Mouse (Mus musculus) forebrain, postnatal 0 days (tissue): ENCODE data around the gene Chrna9. TPM values are rescaled to one million over a fixed set of nuclear protein-coding genes. Genes with fewer than 3 reads are reported as not detected.

Experiments used
- ATAC-seq: fragments of 200-750 bp; cut with Nextera tagmentation; 2 replicates; pipeline ENCODE4 v1.8.0; 2017; ENCODE audit warnings: mild to moderate bottlenecking, moderate library complexity
- DNase-seq: peaks from one replicate; pipeline ENCODE4 v3.0.0-alpha.2; 2015
- H3K27ac ChIP-seq: fragments of 300-500 bp; sonication (generic); 2 replicates; pipeline ENCODE4 v1.5.1; 2014; ENCODE audit warnings: low read depth, mild to moderate bottlenecking, antibody characterized with exemption, low read length, moderate library complexity, mixed read lengths
- H3K27me3 ChIP-seq: fragments of 300-500 bp; sonication (generic); 2 replicates; pipeline ENCODE4 v1.6.1; 2014; ENCODE audit warnings: mild to moderate bottlenecking, low read length, mixed read lengths; ENCODE audit not compliant: insufficient read depth
- H3K36me3 ChIP-seq: fragments of 300-500 bp; sonication (generic); 2 replicates; pipeline ENCODE4 v1.6.1; 2014; ENCODE audit warnings: mild to moderate bottlenecking, moderate library complexity; ENCODE audit not compliant: insufficient read depth
- H3K4me1 ChIP-seq: fragments of 300-500 bp; sonication (generic); 2 replicates; pipeline ENCODE4 v1.6.1; 2014; ENCODE audit warnings: antibody characterized with exemption; ENCODE audit not compliant: insufficient read depth
- H3K4me2 ChIP-seq: fragments of 300-500 bp; sonication (generic); 2 replicates; pipeline ENCODE4 v1.6.1; 2014; ENCODE audit warnings: low read depth, mild to moderate bottlenecking, moderate library complexity
- H3K4me3 ChIP-seq: fragments of 300-500 bp; sonication (generic); 2 replicates; pipeline ENCODE4 v1.5.1; 2014; ENCODE audit warnings: low read depth, low read length, mixed read lengths
- H3K9ac ChIP-seq: fragments of 300-500 bp; sonication (generic); 2 replicates; pipeline ENCODE4 v1.6.1; 2014; ENCODE audit warnings: mild to moderate bottlenecking
- H3K9me3 ChIP-seq: fragments of 300-500 bp; sonication (generic); 2 replicates; pipeline ENCODE4 v1.6.1; 2016; ENCODE audit warnings: low read length
- CTCF ChIP-seq: sonication (generic); IDR thresholded peaks from 2 replicates; pipeline ENCODE4 v1.5.1; 2016; ENCODE audit warnings: antibody characterized with exemption, control low read depth, low read depth
- WGBS: fragments of 180-500 bp; shearing (Covaris S2); extraction: QIAGEN DNeasy Blood & Tissue Kit; methylation state at CpG from one replicate; pipeline ENCODE4 v1.1.7; 2014; 5-methylcytosine and 5-hydroxymethylcytosine counted together
- polyA plus RNA-seq: library from polyadenylated mRNA; unstranded; fragments of >200 nt; fragmentation: Nextera tagmentation; extraction: Ambion mirVana; gene quantifications from 2 replicates; pipeline ENCODE4 v1.2.1, GENCODE M21; 2015
- total RNA-seq: library from RNA; depleted of rRNA; stranded (reverse); fragments of >200 nt; gene quantifications from 2 replicates; pipeline ENCODE4 v1.2.3, GENCODE M21; 2014

The Chrna9 gene
- total and polyA plus RNA-seq, 2 experiments from 2014 or later, result 0.52 TPM; not detected in 1

GRCm38 (mm10) chr5:65918601-65919000 lies 16.1 kb upstream of the Chrna9 start:
- no peak for TF ChIP-seq CTCF
- peak; percentile 41 for DNase-seq
- Histone ChIP-seq H3K4me2 (no peak overlapping the region), H3K9me3 (no peaks in the 10 kb centered on the region), H3K4me3 (no peak overlapping the region), H3K27me3 (no peaks in the 10 kb centered on the region), H3K36me3 (no peaks in the 10 kb centered on the region), H3K4me1 (peaks cover 4% of the 10 kb centered on the region; the same call in 1 of the 2 replicates), H3K9ac (no peak overlapping the region), H3K27ac (no peak overlapping the region; the same call in 1 of the 2 replicates)
- 76% methylated on average over 3 of the region's 3 CpGs for WGBS
- peak; percentile 65 for ATAC-seq

GRCm38 (mm10) chr5:65919326-65919725 lies 15.4 kb upstream of the Chrna9 start:
- WGBS, result 84% methylated on average over 12 of the region's 12 CpGs
- H3K36me3 ChIP-seq, result no peaks in the 10 kb centered on the region
- H3K4me3 ChIP-seq, result no peak overlapping the region
- DNase-seq (no peak), ATAC-seq (no peak)
- no peak for TF ChIP-seq CTCF
- no peaks in the 10 kb centered on the region for H3K27me3 ChIP-seq
- H3K27ac ChIP-seq, result no peak overlapping the region
- H3K9ac ChIP-seq, result no peak overlapping the region
- peaks cover 4% of the 10 kb centered on the region; the same call in 1 of the 2 replicates for H3K4me1 ChIP-seq
- no peaks in the 10 kb centered on the region for H3K9me3 ChIP-seq
- H3K4me2 ChIP-seq, result no peak overlapping the region

DNA sequence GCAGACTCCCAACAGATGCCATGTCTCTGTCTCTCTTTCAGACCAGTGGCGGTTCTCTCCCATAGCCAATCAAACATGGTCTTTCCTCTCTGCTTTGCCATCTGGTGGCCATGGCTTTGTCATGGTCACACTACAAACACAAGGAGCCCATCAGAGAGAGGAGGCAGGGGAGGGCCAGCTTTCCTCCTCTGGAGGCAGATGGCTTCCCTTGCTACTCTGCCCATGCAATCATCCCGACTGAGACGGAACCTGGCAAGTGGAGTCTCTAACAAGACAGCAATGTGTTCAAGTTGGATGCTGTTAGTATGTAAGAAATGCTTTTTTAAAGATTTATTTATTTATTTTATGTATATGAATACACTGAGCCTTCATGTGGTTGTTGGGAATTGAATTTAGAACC lies 14.8 kb upstream of the Chrna9 start:
- no peaks in the 10 kb centered on the region for H3K9me3 ChIP-seq
- ATAC-seq, result peak; percentile 89
- H3K4me2 ChIP-seq, result no peak overlapping the region
- H3K36me3 ChIP-seq, result no peaks in the 10 kb centered on the region
- H3K27me3 ChIP-seq, result no peaks in the 10 kb centered on the region
- 68% methylated on average over 3 of the region's 3 CpGs for WGBS
- no peak overlapping the region for H3K4me3 ChIP-seq
- no peak for TF ChIP-seq CTCF
- H3K9ac ChIP-seq, result no peak overlapping the region
- DNase-seq, result peak; percentile 54
- no peak overlapping the region for H3K27ac ChIP-seq
- H3K4me1 ChIP-seq, result peaks cover 4% of the 10 kb centered on the region; the same call in 1 of the 2 replicates

DNA sequence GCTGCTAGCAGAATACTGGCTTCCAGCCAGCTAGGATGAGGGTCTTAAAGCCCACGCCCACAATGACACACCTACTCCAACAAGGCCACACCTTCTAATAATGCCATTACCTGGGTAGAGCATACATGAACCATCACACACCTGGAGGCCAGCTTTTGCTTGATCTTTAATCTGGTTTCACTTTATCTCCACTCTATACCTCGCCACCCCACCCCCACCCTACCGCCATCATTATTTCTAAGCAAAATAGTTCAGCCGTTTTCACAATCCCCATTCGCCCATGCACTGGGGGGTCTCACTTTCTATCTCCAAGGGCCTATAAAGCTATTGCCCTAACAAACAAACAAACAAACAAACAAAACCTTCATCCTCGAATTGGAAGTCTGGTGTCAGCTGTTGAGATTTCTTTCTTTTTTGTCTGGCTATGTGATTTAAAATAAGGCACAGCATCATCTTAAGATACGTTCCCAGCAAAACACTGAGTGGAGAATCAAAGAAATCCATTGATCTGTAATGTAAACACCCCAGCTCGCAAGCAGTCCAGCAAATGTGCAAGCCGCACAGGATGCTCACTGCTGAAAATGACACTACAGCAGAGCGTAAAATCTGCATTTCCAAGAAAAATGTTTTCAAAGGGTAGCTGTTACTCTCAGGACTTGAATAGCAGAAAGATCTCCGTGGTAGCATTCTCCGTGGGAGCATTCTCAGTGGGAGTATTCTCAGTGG lies 13.9 kb upstream of the Chrna9 start:
- Histone ChIP-seq H3K36me3 (no peaks in the 10 kb centered on the region), H3K4me3 (no peak overlapping the region), H3K4me2 (no peak overlapping the region), H3K4me1 (peaks cover 4% of the 10 kb centered on the region; the same call in 1 of the 2 replicates), H3K27ac (peak overlapping the region; percentile 64), H3K27me3 (no peaks in the 10 kb centered on the region), H3K9ac (no peak overlapping the region), H3K9me3 (no peaks in the 10 kb centered on the region)
- ATAC-seq, result no peak
- DNase-seq, result peak; percentile 45
- WGBS, result 67% methylated on average over 12 of the region's 12 CpGs
- no peak for TF ChIP-seq CTCF

DNA sequence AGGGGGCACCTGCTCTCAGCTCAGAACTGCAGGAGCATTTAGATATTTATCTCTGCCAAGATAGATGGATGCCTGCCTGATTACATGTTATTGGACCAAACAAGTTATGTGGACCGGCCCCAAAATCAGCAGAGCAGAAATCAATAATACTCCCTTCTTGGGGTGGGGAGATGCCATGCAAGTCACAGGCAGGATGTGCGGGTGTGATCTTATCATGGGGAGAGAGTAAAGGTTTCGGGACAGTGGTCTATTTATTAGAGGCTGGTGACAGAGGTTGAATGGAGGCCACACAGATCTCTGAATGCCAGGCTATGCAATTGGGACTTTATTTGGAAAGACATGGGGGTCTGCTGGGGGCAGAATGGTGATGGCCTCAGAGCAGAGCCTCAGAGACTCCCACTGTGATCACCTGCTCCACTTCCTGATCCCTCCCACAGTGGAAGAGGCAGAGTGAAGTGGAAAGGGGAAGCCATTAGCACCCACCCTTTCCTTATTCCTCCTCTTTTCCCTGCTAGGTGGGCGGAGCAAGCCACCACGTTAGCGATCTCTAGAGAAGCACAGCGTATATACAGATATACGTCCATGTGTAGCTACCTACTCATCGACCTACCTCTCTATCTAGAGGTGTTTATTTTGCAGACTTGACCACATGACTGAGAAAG lies 13.1 kb upstream of the Chrna9 start:
- no peaks in the 10 kb centered on the region for H3K9me3 ChIP-seq
- TF ChIP-seq CTCF, result no peak
- H3K9ac ChIP-seq, result no peak overlapping the region
- H3K36me3 ChIP-seq, result no peaks in the 10 kb centered on the region
- peaks cover 4% of the 10 kb centered on the region; the same call in 1 of the 2 replicates for H3K4me1 ChIP-seq
- WGBS, result 78% methylated on average over 9 of the region's 9 CpGs
- H3K27ac ChIP-seq, result peak overlapping the region; percentile 64
- no peak for DNase-seq
- H3K27me3 ChIP-seq, result no peaks in the 10 kb centered on the region
- H3K4me2 ChIP-seq, result no peak overlapping the region
- no peak for ATAC-seq
- no peak overlapping the region for H3K4me3 ChIP-seq

GRCm38 (mm10) chr5:65926666-65927065 lies 8.1 kb upstream of the Chrna9 start:
- Histone ChIP-seq H3K4me3 (no peak overlapping the region), H3K4me1 (no peaks in the 10 kb centered on the region), H3K9ac (no peak overlapping the region), H3K4me2 (no peak overlapping the region), H3K9me3 (no peaks in the 10 kb centered on the region), H3K27ac (no peak overlapping the region), H3K36me3 (no peaks in the 10 kb centered on the region), H3K27me3 (no peaks in the 10 kb centered on the region)
- no peak for TF ChIP-seq CTCF
- DNase-seq (no peak), ATAC-seq (no peak)
- WGBS, result 81% methylated on average over 6 of the region's 6 CpGs

DNA sequence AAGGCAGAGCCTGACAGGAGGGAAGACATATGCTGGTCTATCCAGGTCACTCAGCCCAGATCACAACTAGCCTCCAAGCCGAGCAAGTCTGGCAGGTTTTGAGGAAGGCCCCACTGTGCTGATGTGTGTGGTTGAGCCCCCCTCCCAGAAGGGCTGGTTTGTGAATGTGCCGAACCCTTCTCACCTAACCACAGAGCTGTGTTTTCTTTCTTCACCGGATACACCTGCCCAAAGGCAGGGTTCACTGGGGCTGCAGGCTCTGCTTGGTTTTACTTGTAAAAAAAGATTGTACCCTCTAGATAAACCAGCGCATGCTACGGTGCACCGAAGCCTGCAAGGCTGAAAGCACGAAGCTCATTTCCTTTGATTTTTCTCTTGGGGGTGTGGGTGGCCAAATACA lies 5.6 kb upstream of the Chrna9 start:
- Histone ChIP-seq H3K4me2 (no peak overlapping the region), H3K27ac (no peak overlapping the region), H3K36me3 (no peaks in the 10 kb centered on the region), H3K4me1 (no peaks in the 10 kb centered on the region), H3K9ac (no peak overlapping the region), H3K27me3 (no peaks in the 10 kb centered on the region), H3K9me3 (no peaks in the 10 kb centered on the region), H3K4me3 (no peak overlapping the region)
- no peak for DNase-seq
- WGBS, result 86% methylated on average over 7 of the region's 7 CpGs
- ATAC-seq, result no peak
- no peak for TF ChIP-seq CTCF
